Mouse (Mus musculus) intestine, embryonic 15.5 days (tissue): ENCODE results near the gene Dgat2. TPM values are rescaled to one million over a fixed set of nuclear protein-coding genes. Genes with fewer than 3 reads are reported as not detected.

Source experiments
- ATAC-seq: fragments of 200-750 bp; cut with Nextera tagmentation; 2 replicates; pipeline ENCODE4 v1.8.0; 2017; ENCODE audit warnings: moderate TSS enrichment, moderate library complexity
- H3K27ac ChIP-seq: fragments of 300-500 bp; sonication (generic); 2 replicates; pipeline ENCODE4 v1.5.1; 2015; ENCODE audit warnings: mild to moderate bottlenecking, inconsistent platforms
- H3K27me3 ChIP-seq: fragments of 300-500 bp; sonication (generic); replicated peaks from 2 replicates; pipeline ENCODE4 v1.6.1; 2015; ENCODE audit warnings: inconsistent platforms
- H3K36me3 ChIP-seq: fragments of 300-500 bp; sonication (generic); 2 replicates; pipeline ENCODE4 v1.6.1; 2015; ENCODE audit warnings: inconsistent platforms
- H3K4me1 ChIP-seq: fragments of 300-500 bp; sonication (generic); replicated peaks from 2 replicates; pipeline ENCODE4 v1.6.1; 2015; ENCODE audit warnings: inconsistent platforms
- H3K4me2 ChIP-seq: fragments of 300-500 bp; sonication (generic); replicated peaks from 2 replicates; pipeline ENCODE4 v1.6.1; 2015; ENCODE audit warnings: mild to moderate bottlenecking, inconsistent platforms
- H3K4me3 ChIP-seq: fragments of 300-500 bp; sonication (generic); replicated peaks from 2 replicates; pipeline ENCODE4 v1.5.1; 2015; ENCODE audit warnings: inconsistent platforms
- H3K9ac ChIP-seq: fragments of 300-500 bp; sonication (generic); 2 replicates; pipeline ENCODE4 v1.6.1; 2015; ENCODE audit warnings: inconsistent platforms
- H3K9me3 ChIP-seq: fragments of 300-500 bp; sonication (generic); 2 replicates; pipeline ENCODE4 v1.6.1; 2016; ENCODE audit warnings: inconsistent platforms
- WGBS: fragments of 180-500 bp; shearing (Covaris S2); methylation state at CpG from one replicate; pipeline ENCODE4 v1.1.7; 2015; 5-methylcytosine and 5-hydroxymethylcytosine counted together
- polyA plus RNA-seq: library from polyadenylated mRNA; unstranded; fragments of >200 nt; fragmentation: Nextera tagmentation; extraction: Ambion mirVana; gene quantifications from 2 replicates; pipeline ENCODE4 v1.2.1, GENCODE M21; 2015

Dgat2 gene
- polyA plus RNA-seq, 1 experiment from 2014 or later: 176 TPM

DNA sequence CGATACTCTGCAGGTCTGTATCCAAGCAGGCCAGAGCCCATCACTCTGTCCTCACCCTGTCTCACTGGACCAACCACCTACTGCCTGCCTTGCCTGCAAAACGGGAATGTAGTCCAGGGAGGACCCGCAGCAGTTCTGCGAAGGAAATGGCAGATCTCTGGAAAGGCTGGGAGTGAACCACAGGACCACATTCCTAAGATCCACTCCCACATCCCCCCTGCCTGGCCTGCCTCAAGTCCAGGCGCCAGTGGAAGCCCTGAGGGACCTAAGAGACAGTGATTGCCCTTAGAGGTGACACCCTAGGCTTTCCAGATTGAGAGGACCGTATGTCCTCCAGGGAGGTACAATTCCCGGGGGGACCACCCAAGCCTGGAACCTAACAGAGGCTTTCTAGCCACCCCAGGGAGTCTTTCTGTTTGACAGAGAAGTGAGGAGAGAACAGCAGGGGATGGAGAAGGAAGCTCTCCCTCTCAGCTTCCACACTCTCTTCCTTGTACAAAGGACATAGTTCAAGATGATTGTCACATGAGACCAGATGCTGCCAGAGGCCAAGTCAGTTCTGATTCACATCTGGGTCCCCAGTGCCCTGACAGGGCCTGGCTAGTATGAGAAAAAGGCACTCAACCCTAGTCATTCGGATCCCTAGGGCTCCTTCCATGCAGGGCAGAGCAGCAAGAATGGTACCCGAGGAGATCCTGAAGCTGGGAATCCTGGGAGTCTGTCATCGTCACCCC lies 10.6 kb downstream of the Dgat2 start:
- Histone ChIP-seq H3K36me3 (no peaks in the 10 kb centered on the region), H3K9me3 (no peaks in the 10 kb centered on the region), H3K27me3 (no peaks in the 10 kb centered on the region), H3K4me2 (no peak overlapping the region), H3K4me1 (peaks cover 30% of the 10 kb centered on the region), H3K4me3 (no peak overlapping the region), H3K27ac (no peak overlapping the region), H3K9ac (no peak overlapping the region)
- WGBS: 60% methylated on average over 10 of the region's 10 CpGs
- ATAC-seq: no peak

DNA sequence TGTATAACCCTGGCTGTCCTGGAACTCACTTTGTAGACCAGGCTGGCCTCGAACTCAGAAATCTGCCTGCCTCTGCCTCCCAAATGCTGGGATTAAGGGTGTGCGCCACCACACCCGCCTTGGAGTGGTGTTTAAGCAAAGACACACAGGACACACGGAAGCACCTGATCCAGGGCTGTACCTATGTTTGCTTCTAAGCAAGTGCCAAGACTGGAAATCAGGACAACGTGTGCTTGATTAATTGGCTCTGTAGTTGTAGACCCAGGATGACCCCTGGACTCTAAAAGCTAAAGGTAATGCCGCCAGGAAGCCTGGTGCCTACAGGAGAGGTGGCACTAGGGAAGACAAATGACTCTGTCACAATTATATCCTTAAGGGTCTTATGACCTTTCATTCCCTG lies 12.0 kb downstream of the Dgat2 start:
- no peaks in the 10 kb centered on the region for H3K27me3 ChIP-seq
- no peaks in the 10 kb centered on the region for H3K36me3 ChIP-seq
- no peak overlapping the region for H3K9ac ChIP-seq
- no peak overlapping the region for H3K4me3 ChIP-seq
- no peaks in the 10 kb centered on the region for H3K9me3 ChIP-seq
- no peak overlapping the region for H3K27ac ChIP-seq
- no peak overlapping the region for H3K4me2 ChIP-seq
- 84% methylated on average over 6 of the region's 6 CpGs for WGBS
- H3K4me1 ChIP-seq: peaks cover 29% of the 10 kb centered on the region
- ATAC-seq: no peak

DNA sequence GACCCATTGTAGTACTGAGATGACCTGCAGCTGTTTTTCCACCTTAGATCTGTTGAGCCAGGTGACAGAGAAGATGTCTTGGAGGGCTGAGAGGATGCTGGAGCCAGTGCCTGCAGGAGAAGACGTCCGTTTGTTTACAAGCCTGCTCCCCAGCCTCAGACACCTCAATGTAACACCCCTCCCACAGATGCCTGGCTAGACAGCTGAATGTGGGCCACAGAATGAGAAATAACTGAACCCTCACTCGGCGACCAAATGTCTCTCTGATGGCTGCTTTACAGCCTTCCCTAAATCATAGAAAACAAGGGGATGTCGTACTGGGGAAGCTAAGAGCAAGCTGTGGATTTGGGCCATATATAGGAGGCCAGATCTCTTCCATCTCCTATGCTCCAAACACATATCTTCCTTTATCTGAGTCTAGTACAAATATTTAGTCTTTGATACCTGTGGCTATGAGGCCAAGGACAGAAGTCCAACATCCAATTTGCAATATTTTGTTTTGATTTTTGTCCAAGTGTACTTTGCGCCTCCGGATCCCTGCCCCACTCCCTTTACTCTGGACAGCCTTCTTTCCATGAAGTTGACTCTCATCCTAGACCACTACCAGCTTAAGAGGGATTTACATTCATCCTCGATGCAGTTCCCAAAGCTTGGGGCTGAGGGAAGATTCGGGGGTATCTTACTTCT lies 12.7 kb downstream of the Dgat2 start:
- Histone ChIP-seq H3K27me3 (no peaks in the 10 kb centered on the region), H3K4me3 (no peak overlapping the region), H3K27ac (no peak overlapping the region), H3K9ac (no peak overlapping the region), H3K36me3 (no peaks in the 10 kb centered on the region), H3K4me2 (no peak overlapping the region), H3K9me3 (no peaks in the 10 kb centered on the region), H3K4me1 (peaks cover 26% of the 10 kb centered on the region)
- ATAC-seq: no peak
- WGBS: 74% methylated on average over 9 of the region's 9 CpGs

DNA sequence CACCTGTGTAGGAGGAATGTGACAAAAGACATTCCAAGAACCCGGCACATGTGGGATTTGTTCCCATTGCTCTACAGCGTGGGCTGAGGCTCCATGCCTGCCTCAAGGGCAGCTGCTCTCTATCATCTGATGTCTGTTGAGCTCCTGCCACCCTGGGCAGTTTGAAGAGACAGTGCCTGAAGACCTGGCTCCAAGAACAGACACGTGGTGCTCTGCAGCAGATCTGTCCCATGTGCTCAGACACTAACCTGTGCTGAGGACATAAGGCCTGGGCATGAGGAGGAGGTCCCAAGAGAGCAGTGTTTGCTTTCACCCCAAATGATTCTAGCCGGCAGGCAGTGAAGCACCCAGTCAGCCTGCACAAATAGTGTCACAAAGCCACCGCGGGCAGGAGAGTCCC lies 13.8 kb downstream of the Dgat2 start:
- Histone ChIP-seq H3K9me3 (no peaks in the 10 kb centered on the region), H3K27ac (peak overlapping the region; percentile 81; the same call in 1 of the 2 replicates), H3K36me3 (no peaks in the 10 kb centered on the region), H3K9ac (no peak overlapping the region), H3K4me1 (peaks cover 26% of the 10 kb centered on the region), H3K27me3 (no peaks in the 10 kb centered on the region), H3K4me2 (no peak overlapping the region), H3K4me3 (no peak overlapping the region)
- ATAC-seq: no peak
- WGBS: 69% methylated on average over 6 of the region's 6 CpGs

DNA sequence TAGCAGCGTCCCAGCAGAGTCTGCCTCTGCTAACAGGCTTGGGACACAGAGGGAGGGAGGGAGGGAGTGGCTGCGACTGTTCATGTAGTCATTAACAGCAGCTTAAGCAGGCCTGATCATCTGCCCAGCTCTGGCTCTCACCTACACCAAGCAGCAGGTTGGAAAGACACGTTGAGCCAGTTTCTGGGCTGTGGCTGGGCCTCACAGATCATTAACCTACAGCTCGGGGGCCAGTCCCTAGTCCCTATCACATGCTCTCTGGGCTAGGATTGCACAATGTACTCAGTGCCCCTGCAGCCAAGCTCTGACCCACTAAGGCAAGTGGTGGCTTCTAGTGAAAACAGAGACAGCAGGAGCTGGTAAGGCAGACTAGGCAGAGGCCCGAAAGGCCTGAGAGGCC lies 14.6 kb downstream of the Dgat2 start:
- H3K9ac ChIP-seq: no peak overlapping the region
- no peaks in the 10 kb centered on the region for H3K9me3 ChIP-seq
- ATAC-seq: peak; percentile 93
- H3K4me2 ChIP-seq: 0 out of 2 replicates have a peak overlapping the region, but pooled peaks have one; percentile 20
- H3K27me3 ChIP-seq: no peaks in the 10 kb centered on the region
- peaks cover 27% of the 10 kb centered on the region for H3K4me1 ChIP-seq
- H3K4me3 ChIP-seq: no peak overlapping the region
- WGBS: 50% methylated on average over 5 of the region's 5 CpGs
- H3K27ac ChIP-seq: peak overlapping the region; percentile 81
- H3K36me3 ChIP-seq: no peaks in the 10 kb centered on the region

DNA sequence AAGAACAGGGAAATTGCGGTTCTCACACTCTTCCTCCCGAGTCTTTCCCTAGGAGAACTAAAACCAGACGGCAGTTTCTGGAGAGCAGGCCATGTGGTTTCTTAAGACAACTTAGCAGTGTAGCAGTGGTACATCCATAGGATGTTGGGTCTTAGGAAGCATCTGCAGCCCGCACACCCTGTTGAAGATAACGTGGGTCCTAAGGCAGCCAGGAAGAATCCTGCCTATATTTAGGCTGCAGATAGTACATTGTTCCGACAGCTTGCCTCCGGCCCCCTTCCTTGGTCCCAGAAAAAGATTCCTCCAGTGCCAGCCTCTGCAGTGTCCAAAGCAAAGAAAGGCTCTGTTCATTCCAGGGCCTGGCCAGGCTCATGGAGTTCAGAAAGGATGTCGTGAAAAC lies 16.4 kb downstream of the Dgat2 start:
- ATAC-seq: no peak
- H3K27ac ChIP-seq: no peak overlapping the region

DNA sequence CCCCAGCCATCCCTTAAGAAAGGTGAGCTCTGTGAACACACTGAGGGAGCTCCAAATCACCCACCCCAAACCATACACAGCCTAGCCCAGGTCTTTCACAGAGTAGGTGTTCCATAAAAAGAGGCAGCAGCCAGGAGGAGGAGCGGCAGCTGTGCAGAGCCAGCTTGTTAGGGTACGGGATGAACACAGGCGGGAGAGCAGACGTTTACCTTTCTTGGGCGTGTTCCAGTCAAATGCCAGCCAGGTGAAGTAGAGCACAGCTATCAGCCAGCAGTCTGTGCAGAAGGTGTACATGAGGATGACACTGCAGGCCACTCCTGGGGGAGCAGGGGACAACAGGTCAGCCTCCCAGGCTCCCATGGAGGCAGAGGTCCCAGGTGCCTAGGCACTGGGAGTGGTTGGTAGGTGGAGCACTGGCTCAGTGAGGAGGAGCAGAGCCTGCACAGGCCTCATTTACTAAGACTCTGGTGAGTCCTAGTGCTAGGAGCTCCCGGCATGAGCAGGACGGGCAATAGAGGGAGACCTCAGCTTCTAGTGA lies 17.6 kb downstream of the Dgat2 start:
- Histone ChIP-seq H3K4me3 (no peak overlapping the region), H3K27ac (peak overlapping the region; percentile 74), H3K4me1 (peaks cover 38% of the 10 kb centered on the region), H3K4me2 (no peak overlapping the region; the same call in 1 of the 2 replicates), H3K27me3 (no peaks in the 10 kb centered on the region), H3K9me3 (no peaks in the 10 kb centered on the region), H3K9ac (no peak overlapping the region), H3K36me3 (no peaks in the 10 kb centered on the region)
- 52% methylated on average over 7 of the region's 7 CpGs for WGBS
- ATAC-seq: peak; percentile 38

More for the DNA sequence above, 16.4 kb downstream of the Dgat2 start:
- no peaks in the 10 kb centered on the region for H3K9me3 ChIP-seq
- WGBS: 80% methylated on average over 8 of the region's 8 CpGs
- no peak overlapping the region for H3K9ac ChIP-seq
- H3K4me2 ChIP-seq: no peak overlapping the region
- H3K27me3 ChIP-seq: no peaks in the 10 kb centered on the region
- H3K4me3 ChIP-seq: no peak overlapping the region
- H3K4me1 ChIP-seq: peaks cover 31% of the 10 kb centered on the region
- no peaks in the 10 kb centered on the region for H3K36me3 ChIP-seq

DNA sequence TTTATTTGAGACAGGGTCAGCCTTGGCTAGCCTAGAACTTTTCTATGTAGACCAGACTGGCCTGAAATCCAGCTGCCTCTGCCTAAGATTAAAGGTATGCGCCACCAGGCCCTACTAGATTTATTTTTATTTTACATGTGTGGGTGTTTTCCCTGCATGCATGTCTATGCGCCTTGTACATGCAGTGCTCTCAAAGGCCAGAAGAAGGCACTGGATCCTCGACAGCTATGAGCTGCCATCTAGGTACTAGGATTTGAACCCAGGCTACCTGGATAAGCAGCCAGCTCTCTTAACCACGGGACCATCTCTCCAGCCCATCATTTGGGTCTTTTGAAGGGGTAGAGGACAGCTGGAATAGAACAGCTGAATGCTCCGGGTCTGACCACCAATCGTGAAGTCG lies 20.1 kb downstream of the Dgat2 start:
- Histone ChIP-seq H3K4me1 (peaks cover 38% of the 10 kb centered on the region), H3K4me2 (no peak overlapping the region), H3K36me3 (no peaks in the 10 kb centered on the region), H3K9ac (no peak overlapping the region), H3K27ac (peak overlapping the region; percentile 66), H3K9me3 (no peaks in the 10 kb centered on the region), H3K27me3 (no peaks in the 10 kb centered on the region), H3K4me3 (no peak overlapping the region)
- ATAC-seq: no peak
- 88% methylated on average over 7 of the region's 7 CpGs for WGBS

DNA sequence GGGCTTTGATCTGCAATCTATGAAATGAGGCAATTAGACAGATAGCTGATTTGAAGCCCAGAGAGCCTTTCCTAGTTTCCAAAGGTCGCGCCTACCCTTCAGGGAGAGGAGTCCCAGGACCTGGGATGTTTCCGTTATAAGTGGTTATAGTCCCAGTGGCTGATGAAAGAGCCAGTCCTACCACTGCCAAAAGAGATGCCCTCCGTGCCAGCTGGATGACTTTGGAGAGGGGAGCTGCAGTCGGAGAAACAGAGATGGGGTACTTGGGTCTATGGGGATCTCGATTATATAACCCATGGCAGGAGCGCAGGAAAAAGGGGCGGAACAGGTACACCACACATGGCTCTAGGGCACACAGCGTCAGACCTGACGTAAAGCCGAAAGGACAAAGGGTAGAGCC lies 20.6 kb downstream of the Dgat2 start:
- WGBS: 80% methylated on average over 11 of the region's 11 CpGs
- H3K9me3 ChIP-seq: no peaks in the 10 kb centered on the region
- peaks cover 38% of the 10 kb centered on the region for H3K4me1 ChIP-seq
- H3K27ac ChIP-seq: peak overlapping the region; percentile 66
- no peak overlapping the region for H3K4me3 ChIP-seq
- peak overlapping the region; percentile 15 for H3K4me2 ChIP-seq
- H3K27me3 ChIP-seq: no peaks in the 10 kb centered on the region
- H3K9ac ChIP-seq: no peak overlapping the region
- no peak for ATAC-seq
- H3K36me3 ChIP-seq: no peaks in the 10 kb centered on the region

DNA sequence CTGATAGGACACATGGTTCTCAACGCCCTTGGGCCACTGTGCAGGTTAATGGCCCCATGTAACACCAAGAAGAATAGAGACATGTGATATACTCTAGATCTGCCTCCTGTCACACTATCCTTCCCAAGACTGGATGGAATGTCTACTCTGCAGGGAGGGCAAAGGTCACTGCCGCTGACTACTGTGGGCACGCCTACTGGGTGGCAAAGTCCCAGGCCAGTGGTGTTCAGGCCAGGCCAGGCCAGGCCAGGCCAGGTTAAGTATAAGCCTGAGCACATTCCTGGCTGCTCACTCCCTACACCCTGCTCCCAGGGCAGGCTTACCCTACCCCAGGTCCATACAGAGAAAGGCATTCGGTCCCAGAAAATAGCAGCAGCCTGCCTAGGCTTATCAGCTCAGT lies 21.0 kb downstream of the Dgat2 start:
- peaks cover 40% of the 10 kb centered on the region for H3K4me1 ChIP-seq
- H3K27me3 ChIP-seq: no peaks in the 10 kb centered on the region
- H3K27ac ChIP-seq: peak overlapping the region; percentile 66
- WGBS: 26% methylated on average over 4 of the region's 4 CpGs
- H3K36me3 ChIP-seq: no peaks in the 10 kb centered on the region
- peak; percentile 81 for ATAC-seq
- H3K4me3 ChIP-seq: no peak overlapping the region
- H3K9me3 ChIP-seq: no peaks in the 10 kb centered on the region
- H3K9ac ChIP-seq: no peak overlapping the region
- peak overlapping the region; percentile 15 for H3K4me2 ChIP-seq

DNA sequence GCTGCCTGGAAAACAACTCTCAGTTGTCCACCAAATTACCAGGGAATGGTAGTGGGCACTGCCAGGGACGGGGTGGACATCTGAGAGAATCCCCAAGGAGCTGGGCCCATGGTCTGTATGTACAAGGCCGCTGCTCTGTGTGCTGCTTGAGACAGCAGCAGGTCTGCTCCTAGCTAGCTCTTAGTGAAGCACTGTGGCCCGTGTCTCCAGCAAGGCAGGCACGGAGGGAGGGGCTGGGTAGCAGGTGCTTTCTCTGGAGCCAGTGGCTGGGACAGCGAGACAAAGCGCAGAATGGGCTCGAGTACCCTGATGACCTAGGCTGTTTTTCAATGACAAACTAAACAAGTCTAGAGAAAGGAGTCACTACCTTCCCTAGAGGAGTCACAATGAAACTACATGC lies 21.5 kb downstream of the Dgat2 start:
- peak overlapping the region; percentile 66 for H3K27ac ChIP-seq
- H3K9ac ChIP-seq: no peak overlapping the region
- no peaks in the 10 kb centered on the region for H3K27me3 ChIP-seq
- H3K9me3 ChIP-seq: no peaks in the 10 kb centered on the region
- 70% methylated on average over 7 of the region's 7 CpGs for WGBS
- H3K4me2 ChIP-seq: no peak overlapping the region
- no peaks in the 10 kb centered on the region for H3K36me3 ChIP-seq
- no peak overlapping the region for H3K4me3 ChIP-seq
- ATAC-seq: peak; percentile 7; the same call in 1 of the 2 replicates
- H3K4me1 ChIP-seq: peaks cover 46% of the 10 kb centered on the region

DNA sequence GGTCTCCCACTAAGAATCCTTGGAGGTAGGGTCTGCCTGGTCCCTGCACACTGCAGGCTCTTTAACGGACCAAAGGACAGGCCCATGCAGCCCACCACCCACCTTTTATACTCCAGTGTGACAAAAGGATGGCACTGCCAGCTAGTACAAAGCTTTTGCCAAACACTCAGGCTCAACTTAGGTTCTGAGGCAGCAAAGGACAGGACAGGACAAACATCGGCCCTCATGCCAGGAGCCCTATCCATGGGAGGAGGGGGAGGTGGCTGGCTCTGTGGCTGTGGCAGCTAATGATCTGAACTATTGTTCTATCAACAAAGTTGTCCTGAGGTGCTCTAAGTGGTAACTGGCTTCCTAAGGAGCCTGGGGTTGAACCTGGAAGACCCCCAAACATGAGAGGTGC lies 23.1 kb downstream of the Dgat2 start:
- Histone ChIP-seq H3K4me1 (peaks cover 52% of the 10 kb centered on the region), H3K36me3 (no peaks in the 10 kb centered on the region), H3K9ac (no peak overlapping the region), H3K9me3 (no peaks in the 10 kb centered on the region), H3K27ac (no peak overlapping the region), H3K4me3 (no peak overlapping the region), H3K4me2 (no peak overlapping the region), H3K27me3 (no peaks in the 10 kb centered on the region)
- ATAC-seq: no peak
- 80% methylated on average over 2 of the region's 2 CpGs for WGBS
